Mouse (Mus musculus): ENCODE results near the gene Cat.

Gene Cat

DNA sequence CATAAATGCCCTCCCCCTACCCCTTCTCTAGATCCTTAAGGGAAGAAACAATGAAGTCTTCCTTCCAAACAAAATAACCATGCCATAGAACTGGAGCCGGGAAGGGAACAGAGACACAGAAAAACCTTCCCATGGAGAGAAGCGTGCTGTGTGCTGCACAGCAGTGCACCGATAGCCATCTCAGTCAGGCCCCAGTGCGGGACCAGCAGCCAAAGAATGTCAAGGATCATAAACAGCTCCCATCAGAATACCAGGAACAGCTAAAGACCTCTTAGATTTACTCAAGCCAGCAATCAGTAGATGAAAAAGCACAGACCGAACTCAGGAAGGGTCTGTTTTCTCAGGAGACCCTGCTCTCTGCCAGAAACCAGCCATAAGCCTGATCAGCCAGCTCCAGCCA, 48.4 kb downstream of the Cat start:
- no peak for DNase-seq (ENCODE audit: low read depth, low spot score)

DNA sequence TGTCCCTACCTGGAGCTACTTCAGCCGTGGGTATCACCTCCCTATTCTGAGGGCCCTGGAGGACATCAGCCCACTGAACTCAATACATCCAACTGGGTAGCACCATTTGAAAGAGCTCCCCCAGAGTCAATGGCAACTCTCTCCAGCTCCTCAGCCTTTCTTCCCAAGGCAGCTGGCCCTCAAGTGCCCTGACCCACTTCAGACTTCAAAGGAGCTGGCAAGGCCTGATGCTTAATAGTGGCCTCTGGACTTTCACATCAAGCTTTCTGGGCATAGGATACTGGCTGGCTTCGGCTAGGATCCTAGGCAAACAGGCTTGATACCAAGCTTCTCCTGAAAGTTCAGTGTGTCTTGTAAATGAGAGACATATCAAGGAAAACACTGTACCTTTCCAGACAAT, 49.9 kb downstream of the Cat start:
- DNase-seq (ENCODE audit: low read depth, low spot score): no peak

- DNase-seq (ENCODE audit: low read depth, low spot score): no peak
Observed at GRCm38 (mm10) chr2:103432695-103433275, 52.2 kb downstream of the Cat start.

DNA sequence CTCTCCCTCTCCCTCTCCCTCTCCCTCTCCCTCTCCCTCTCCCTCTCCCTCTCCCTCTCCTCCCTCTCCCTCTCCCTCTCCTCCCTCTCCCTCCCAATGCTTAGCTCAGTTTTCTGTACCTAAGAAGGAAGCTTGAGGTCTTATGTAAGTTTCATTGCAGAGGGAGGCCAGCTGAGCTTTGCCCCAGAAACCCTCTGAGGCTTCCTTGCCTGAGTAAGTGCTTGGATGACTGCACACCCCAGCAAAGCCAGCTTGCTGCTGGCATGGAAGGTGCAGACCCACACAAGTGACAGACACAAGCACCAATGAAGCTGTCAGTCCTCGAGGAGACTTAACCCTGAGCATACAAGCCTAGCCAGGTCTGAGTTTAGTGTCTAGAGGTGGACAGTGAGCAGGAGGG, 54.2 kb downstream of the Cat start:
- DNase-seq (ENCODE audit: low read depth, low spot score): no peak

GRCm38 (mm10) chr2:103428356-103428755, 56.6 kb downstream of the Cat start:
- no peak for DNase-seq (ENCODE audit: low read depth, low spot score)

DNA sequence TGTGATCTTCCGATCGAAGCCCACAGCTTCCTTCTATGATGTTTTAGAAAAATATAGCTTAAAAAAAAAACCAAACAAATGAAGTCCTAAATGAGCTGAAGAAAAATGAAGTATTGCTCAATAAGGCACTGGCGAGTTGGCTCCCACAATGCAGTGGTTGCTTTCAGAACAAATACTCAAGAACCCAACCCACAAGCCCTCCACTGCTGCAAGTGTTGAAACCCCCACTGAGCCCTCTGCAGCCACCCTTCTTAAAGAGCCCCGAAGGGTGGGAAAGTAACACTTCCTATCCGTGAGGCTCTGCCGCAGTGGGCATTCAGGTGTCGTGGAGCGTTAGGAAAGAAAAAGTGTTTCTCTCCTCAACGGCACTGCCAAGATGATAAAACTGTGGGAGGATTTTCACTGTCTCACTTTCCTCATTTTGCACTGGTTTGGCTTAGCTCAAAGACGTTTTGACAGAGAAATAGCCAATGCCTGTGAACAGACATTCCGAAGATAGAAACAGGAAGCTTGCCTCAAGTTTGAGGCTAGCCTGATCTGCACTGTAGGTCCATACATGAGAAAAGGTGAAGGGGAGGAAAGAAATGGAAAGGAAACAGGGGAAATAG, 59.4 kb downstream of the Cat start:
- DNase-seq (ENCODE audit: low read depth, low spot score): no peak

GRCm38 (mm10) chr2:103424349-103425026, 60.5 kb downstream of the Cat start:
- peak; percentile 58 for DNase-seq (ENCODE audit: low read depth, low spot score)

DNA sequence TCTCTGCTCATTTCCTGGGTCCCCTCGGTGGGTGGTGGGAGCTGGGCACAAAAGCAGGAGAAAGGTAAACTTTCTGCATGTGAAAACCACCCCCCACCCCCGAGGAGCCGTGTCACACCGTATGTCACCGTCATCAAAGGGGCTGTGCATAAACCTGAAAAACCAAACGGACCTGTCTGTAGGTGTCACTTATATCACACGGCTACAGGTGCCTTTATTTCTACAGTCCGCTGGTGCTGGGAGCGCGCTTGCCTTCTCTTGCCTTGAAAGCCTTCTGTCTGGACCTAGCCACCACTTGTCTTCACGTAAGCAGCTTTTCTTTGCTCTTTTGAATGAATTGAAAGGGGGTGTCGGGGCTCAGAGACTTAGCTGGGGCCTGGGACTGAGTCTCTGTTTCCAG, 61.1 kb downstream of the Cat start:
- DNase-seq (ENCODE audit: low read depth, low spot score): no peak

DNA sequence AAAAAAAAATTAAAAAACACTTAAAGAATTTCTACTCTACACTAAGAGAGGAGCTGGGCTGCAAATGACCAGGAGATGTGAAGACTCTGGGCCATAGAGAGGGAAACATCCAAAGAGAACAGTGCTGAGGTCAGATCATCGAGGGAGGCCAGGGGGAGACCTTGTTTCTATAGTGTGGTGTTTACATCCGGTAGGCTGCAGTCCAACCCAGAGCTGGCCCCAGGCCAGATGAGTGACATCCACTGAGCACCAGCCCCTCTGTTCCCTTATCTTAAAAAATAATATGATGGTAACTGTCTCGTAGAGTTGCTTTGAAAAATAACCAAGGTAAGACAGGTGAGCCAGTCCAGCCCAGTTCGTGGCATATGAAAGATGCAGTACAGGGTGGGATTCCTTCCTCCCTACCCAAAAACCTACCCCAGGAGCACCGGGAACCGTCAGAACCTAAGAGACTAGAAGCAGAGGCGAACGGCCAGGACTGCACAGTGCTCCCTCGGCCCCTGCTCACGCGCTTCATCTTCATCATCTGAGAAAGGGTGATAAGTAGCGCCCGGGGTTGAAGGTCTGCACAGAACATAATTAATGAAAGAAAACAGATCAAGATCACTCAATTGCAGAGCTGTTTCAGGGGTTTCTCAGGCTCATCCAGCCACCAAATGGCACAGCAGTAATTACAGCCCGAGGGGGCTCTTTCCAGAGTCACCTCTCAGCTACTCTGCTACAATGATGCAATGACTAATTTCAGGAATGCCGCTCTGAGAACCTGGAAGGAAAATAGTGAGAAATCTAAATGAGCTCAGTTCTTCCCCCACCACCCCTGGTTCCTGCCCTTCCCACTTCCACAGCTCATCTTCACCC, 64.1 kb downstream of the Cat start:
- DNase-seq (ENCODE audit: low read depth, low spot score): no peak

GRCm38 (mm10) chr2:103415774-103416173, 69.2 kb downstream of the Cat start:
- DNase-seq (ENCODE audit: low read depth, low spot score): no peak

DNA sequence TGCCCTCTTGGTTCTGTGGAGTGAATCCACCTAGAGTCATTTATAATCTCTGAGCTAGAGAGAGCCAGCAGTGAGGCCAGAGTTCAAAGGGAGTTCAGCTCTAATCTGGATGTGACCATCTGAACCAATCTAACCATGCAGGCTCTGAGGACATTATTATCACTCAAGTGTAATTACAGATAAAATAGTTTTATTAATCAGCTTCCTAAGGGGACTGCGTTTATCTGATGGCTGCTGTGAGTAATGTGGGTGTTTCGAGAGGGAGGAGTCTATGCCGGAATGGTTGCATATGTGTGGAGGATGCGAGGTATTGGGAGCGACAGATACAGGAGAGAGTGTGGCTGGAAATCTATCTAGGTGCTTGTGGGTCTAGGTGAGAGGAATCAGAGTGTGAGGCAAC, 71.6 kb downstream of the Cat start:
- DNase-seq (ENCODE audit: low read depth, low spot score): no peak

GRCm38 (mm10) chr2:103411816-103412215, 73.1 kb downstream of the Cat start:
- DNase-seq (ENCODE audit: low read depth, low spot score): no peak

GRCm38 (mm10) chr2:103411348-103411747, 73.6 kb downstream of the Cat start, which contains the start of gene Elf5:
Gene Elf5, plus strand, starts transcription at chr2:103411688.
- no peak for DNase-seq (ENCODE audit: low read depth, low spot score)

DNA sequence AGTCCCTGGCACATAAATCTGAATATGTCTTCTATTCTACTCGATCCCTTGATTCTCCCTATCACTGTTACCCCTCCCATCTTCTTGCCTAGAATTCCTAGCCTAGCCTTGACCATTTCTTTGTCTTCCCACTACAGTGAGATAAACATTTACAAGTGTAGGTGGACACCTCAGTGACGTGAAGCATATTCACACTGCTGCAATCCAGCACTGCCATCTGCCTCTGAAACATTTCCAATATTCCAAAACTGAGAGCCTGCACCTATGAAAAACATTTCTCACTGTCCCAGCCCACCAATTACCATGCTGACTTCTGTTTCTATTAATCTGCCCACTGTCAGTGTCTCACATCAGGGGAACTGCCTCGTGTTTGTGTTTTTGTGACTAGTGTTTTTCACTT, 78.7 kb downstream of the Cat start:
- DNase-seq (ENCODE audit: low read depth, low spot score): no peak

Data from A20 (cell line).